In the genomic region with DNA sequence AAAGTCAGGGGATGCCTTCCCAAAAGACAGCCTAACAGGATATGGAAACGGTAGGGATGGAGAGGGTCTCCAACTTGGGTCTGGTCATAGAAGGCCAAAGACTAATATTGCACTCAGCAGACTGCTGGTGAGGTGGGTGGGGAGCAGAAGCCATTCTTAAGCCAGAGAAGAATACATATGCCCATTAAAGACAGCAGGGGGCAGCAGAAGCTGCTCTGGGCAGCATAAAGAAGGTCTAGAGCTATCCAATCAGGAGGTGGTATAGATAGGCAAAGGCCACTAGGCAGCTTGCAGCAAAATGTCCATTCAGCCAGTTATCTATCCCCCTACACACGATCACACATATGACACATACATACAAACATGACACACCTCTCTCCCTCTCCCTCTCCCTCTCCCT, we compare ENCODE assay signal across 10 mouse cellular contexts. TPM values are rescaled to one million over a fixed set of nuclear protein-coding genes. Genes with fewer than 3 reads are reported as not detected.
DNase-seq lines count a peak whose midpoint lies in the region; ATAC-seq and TF ChIP-seq lines count a peak whose summit lies in the region.
"Had no signal": no experiment of that assay in that cellular context is flagged by ENCODE, and none has a peak within 500 bp of the region (broad histone marks: within the 10 kb centered on the region; RNA-seq: fewer than 3 reads in every experiment).

No protein-coding gene starts in this region.

- TF ChIP-seq CTCF in hindbrain, postnatal 0 days (IDR thresholded peaks at IDR 0.05; ENCODE audit: low read depth) = peak; percentile 49
- peak; percentile 67 for TF ChIP-seq CTCF in Patski (IDR thresholded peaks at IDR 0.05)
- TF ChIP-seq CTCF in lung, adult 2 months (IDR thresholded peaks at IDR 0.05; ENCODE audit: insufficient read depth, low read length) = peak; percentile 41; the same call in 1 of the 2 replicates

- H3K9me3 ChIP-seq in hindbrain, postnatal 0 days (ENCODE audit: low read length) = no peaks in the 10 kb centered on the region
- no peaks in the 10 kb centered on the region for H3K9me3 ChIP-seq in hindbrain, embryonic 13.5 days
- H3K9me3 ChIP-seq in embryonic facial prominence, embryonic 14.5 days (ENCODE audit: control insufficient read depth, low read length) = no peaks in the 10 kb centered on the region

- no peaks in the 10 kb centered on the region for H3K4me1 ChIP-seq in hindbrain, postnatal 0 days (ENCODE audit: insufficient read depth, low read length)
- H3K4me1 ChIP-seq in hindbrain, embryonic 13.5 days (replicated peaks) = no peaks in the 10 kb centered on the region
- H3K4me1 ChIP-seq in embryonic facial prominence, embryonic 14.5 days (ENCODE audit: control insufficient read depth, insufficient read depth, low read length) = no peaks in the 10 kb centered on the region
- H3K4me1 ChIP-seq in lung, adult 2 months (ENCODE audit: control insufficient read depth, insufficient read depth, low read length) = no peaks in the 10 kb centered on the region

- ATAC-seq in hindbrain, postnatal 0 days = no peak
- ATAC-seq in hindbrain, embryonic 13.5 days (ENCODE audit: low FRiP score) = no peak
- ATAC-seq in Patski = peak; percentile 70
- ATAC-seq in embryonic facial prominence, embryonic 14.5 days (ENCODE audit: low read depth) = no peak

- 59% methylated on average over 2 of the region's 2 CpGs for WGBS in hindbrain, postnatal 0 days
- WGBS in hindbrain, embryonic 13.5 days = 66% methylated on average over 2 of the region's 2 CpGs
- WGBS in embryonic facial prominence, embryonic 14.5 days = 48% methylated on average over 2 of the region's 2 CpGs
- WGBS in lung, adult 2 months = 42% methylated on average over 2 of the region's 2 CpGs

- no peak overlapping the region for H3K27ac ChIP-seq in hindbrain, postnatal 0 days
- no peak overlapping the region for H3K27ac ChIP-seq in hindbrain, embryonic 13.5 days
- no peak overlapping the region for H3K27ac ChIP-seq in embryonic facial prominence, embryonic 14.5 days (replicated peaks; ENCODE audit: low read depth, low read length)

- H3K27me3 ChIP-seq in hindbrain, postnatal 0 days (ENCODE audit: insufficient read depth, low read length) = no peaks in the 10 kb centered on the region
- no peaks in the 10 kb centered on the region for H3K27me3 ChIP-seq in hindbrain, embryonic 13.5 days
- H3K27me3 ChIP-seq in Patski = peaks cover 12% of the 10 kb centered on the region
- H3K27me3 ChIP-seq in embryonic facial prominence, embryonic 14.5 days (replicated peaks; ENCODE audit: control insufficient read depth, insufficient read depth, low read length) = no peaks in the 10 kb centered on the region

- no peak overlapping the region for H3K9ac ChIP-seq in hindbrain, postnatal 0 days (replicated peaks; ENCODE audit: low read length)
- no peak overlapping the region for H3K9ac ChIP-seq in hindbrain, embryonic 13.5 days
- H3K9ac ChIP-seq in embryonic facial prominence, embryonic 14.5 days (ENCODE audit: low read depth, low read length) = no peak overlapping the region

- intact Hi-C loops in gastrocnemius, postnatal 14 days (cut with DNase I; ENCODE audit: low total_unique reads) = loop anchor here (5.0 kb wide), 1 partner anchor 190 kb away; no protein-coding TSS in a partner anchor

- POLR2A ChIA-PET in Patski (lab: Charles Lee) = no interaction called here

- no peak overlapping the region for H3K4me3 ChIP-seq in hindbrain, postnatal 0 days (ENCODE audit: low read length)
- no peak overlapping the region for H3K4me3 ChIP-seq in hindbrain, embryonic 13.5 days
- no peak overlapping the region for H3K4me3 ChIP-seq in embryonic facial prominence, embryonic 14.5 days (ENCODE audit: low read depth, low read length)
- no peak overlapping the region for H3K4me3 ChIP-seq in lung, adult 2 months (replicated peaks; ENCODE audit: extremely low read depth, low read depth, low read length)
- H3K4me3 ChIP-seq: erythroblast, embryonic 14.5 days had no signal

- TF ChIP-seq POLR2A in lung, adult 2 months (IDR thresholded peaks at IDR 0.05; ENCODE audit: borderline replicate concordance, extremely low read depth, low read depth, low read length) = no peak

- CTCF ChIA-PET in Patski (lab: Charles Lee) = interaction anchor here (0.8 to 1.3 kb wide), 5 partner anchors 49 to 200 kb away, joined by 3 read pairs; no protein-coding TSS in a partner anchor

- DNase-seq in hindbrain, postnatal 0 days (ENCODE audit: low spot score) = peak; percentile 10
- peak; percentile 12 to 13 for DNase-seq in CD8-positive naive resting alpha-beta T cell, adult 2 months (ENCODE audit: low read depth in 2 of 2, low spot score in 2 of 2)
- no peak for DNase-seq in Patski (ENCODE audit: low read depth, low spot score)
- peak; percentile 20 for DNase-seq in embryonic facial prominence, embryonic 14.5 days (ENCODE audit: low spot score)
- no peak for DNase-seq in lung, adult 2 months
- peak; percentile 51 for DNase-seq in thymus, postnatal 4 days
- DNase-seq in gastrocnemius, postnatal 14 days = no peak

- no peaks in the 10 kb centered on the region for H3K36me3 ChIP-seq in hindbrain, postnatal 0 days (ENCODE audit: insufficient read depth, low read length)
- H3K36me3 ChIP-seq in hindbrain, embryonic 13.5 days = no peaks in the 10 kb centered on the region
- no peaks in the 10 kb centered on the region for H3K36me3 ChIP-seq in embryonic facial prominence, embryonic 14.5 days (ENCODE audit: control insufficient read depth, insufficient read depth, low read length)

- H3K4me2 ChIP-seq in hindbrain, postnatal 0 days (ENCODE audit: low read depth, low read length) = no peak overlapping the region
- no peak overlapping the region for H3K4me2 ChIP-seq in hindbrain, embryonic 13.5 days
- H3K4me2 ChIP-seq in embryonic facial prominence, embryonic 14.5 days (ENCODE audit: low read depth, low read length) = no peak overlapping the region

- in situ Hi-C loops in Patski (cut with MboI; ENCODE audit: low pct_unique_long_range_greater_than_20kb) = no loop called here

RNA-seq across cellular contexts. Expression of a gene that starts 17.1 kb away (rescaled TPM):
- total RNA-seq in hindbrain, postnatal 0 days (2014; rRNA removed) = 0.86 TPM in 1 of 2 replicates, not detected in the other
- not detected in 2 replicates for polyA plus RNA-seq in hindbrain, postnatal 0 days (2015; fragmentation: Nextera tagmentation; extraction: Ambion mirVana)
- not detected in 2 replicates for polyA plus RNA-seq in hindbrain, embryonic 13.5 days (2015; fragmentation: Nextera tagmentation; extraction: Ambion mirVana)
- polyA plus RNA-seq in Patski (2021) = not detected
- not detected in 2 replicates for polyA plus RNA-seq in embryonic facial prominence, embryonic 14.5 days (2014; fragmentation: Nextera tagmentation; extraction: Ambion mirVana)
- polyA plus RNA-seq in lung, adult 2 months (2012; rRNA removed) = 1.0 TPM in 1 of 2 replicates, not detected in the other
- not detected for total RNA-seq in gastrocnemius, postnatal 14 days (2021)
- polyA plus RNA-seq: erythroblast, embryonic 14.5 days; lung, embryonic 16.5 days had no signal

RNA-seq across cellular contexts. Expression of a gene that starts 55.0 kb away (rescaled TPM):
- total RNA-seq in hindbrain, postnatal 0 days (2014; rRNA removed) = 13.9 and 16.5 TPM in 2 replicates
- polyA plus RNA-seq in hindbrain, postnatal 0 days (2015; fragmentation: Nextera tagmentation; extraction: Ambion mirVana) = 20.5 and 22.3 TPM in 2 replicates
- polyA plus RNA-seq in hindbrain, embryonic 13.5 days (2015; fragmentation: Nextera tagmentation; extraction: Ambion mirVana) = 28.2 and 29.5 TPM in 2 replicates
- 25.2 TPM for polyA plus RNA-seq in Patski (2021)
- 14.4 and 15.4 TPM in 2 replicates for polyA plus RNA-seq in embryonic facial prominence, embryonic 14.5 days (2014; fragmentation: Nextera tagmentation; extraction: Ambion mirVana)
- 6.8 and 10.1 TPM in 2 replicates for polyA plus RNA-seq in lung, adult 2 months (2012; rRNA removed)
- 10 to 100 TPM; 11.9 to 13.3 TPM for total RNA-seq in gastrocnemius, postnatal 14 days (2021)

Comparison
In these comparisons a context has a peak if more than half of its experiments do, and no peak if none do; other contexts are left out.
1. DNase-seq: peak in hindbrain, postnatal 0 days (single experiment), CD8-positive naive resting alpha-beta T cell, adult 2 months (2 of 2), embryonic facial prominence, embryonic 14.5 days (single experiment) and thymus, postnatal 4 days (single experiment); none in Patski (single experiment), lung, adult 2 months (single experiment) and gastrocnemius, postnatal 14 days (single experiment).
2. Peak in every context shown above with its lines, with median percentiles within 50 percentile points of each other: CTCF ChIP-seq.